Mouse (Mus musculus) large intestine, adult 2 months (tissue): ENCODE results near the gene Chmp1a. TPM values are rescaled to one million over a fixed set of nuclear protein-coding genes. Genes with fewer than 3 reads are reported as not detected.
A peak's percentile ranks its signal among the peaks of the same experiment; 100 is the strongest.
"Not testable (repeated sequence)": the region's sequence is repeated elsewhere in the genome, so short reads cannot be mapped to it uniquely, and the experiment has no call there.

Source experiments
- DNase-seq: peaks from one replicate; pipeline ENCODE4 v3.0.0-alpha.2; 2012; ENCODE audit warnings: low read depth, low spot score
- WGBS: fragments of 180-500 bp; shearing (Covaris S2); methylation state at CpG from one replicate; pipeline ENCODE4 v1.1.7; 2018; 5-methylcytosine and 5-hydroxymethylcytosine counted together
- polyA plus RNA-seq: library from polyadenylated mRNA; depleted of rRNA; stranded (reverse); fragments of >200 nt; gene quantifications from 2 replicates; pipeline ENCODE4 v1.2.3, GENCODE M21; 2012

Chmp1a gene
- polyA plus RNA-seq, 1 experiment: 138 TPM

GRCm38 (mm10) chr8:123233760-123234159, 21.2 kb upstream of the Chmp1a start:
- WGBS: 78% methylated on average over 11 of the region's 11 CpGs
- DNase-seq: no peak

GRCm38 (mm10) chr8:123233300-123233699, 20.7 kb upstream of the Chmp1a start:
- no peak for DNase-seq
- WGBS: 73% methylated on average over 13 of the region's 13 CpGs

GRCm38 (mm10) chr8:123232553-123232952, 20.0 kb upstream of the Chmp1a start:
- no peak for DNase-seq
- WGBS: 49% methylated on average over 7 of the region's 7 CpGs

GRCm38 (mm10) chr8:123231742-123232141, 19.2 kb upstream of the Chmp1a start:
- WGBS: 60% methylated on average over 5 of the region's 5 CpGs
- DNase-seq: no peak

GRCm38 (mm10) chr8:123230326-123230725, 17.8 kb upstream of the Chmp1a start:
- 79% methylated on average over 11 of the region's 11 CpGs for WGBS
- DNase-seq: not testable (repeated sequence)

GRCm38 (mm10) chr8:123228416-123228815, 15.9 kb upstream of the Chmp1a start:
- no peak for DNase-seq
- 100% methylated on average over 1 of the region's 1 CpGs for WGBS

GRCm38 (mm10) chr8:123224278-123225266, 12.0 kb upstream of the Chmp1a start, which contains the start of gene Cdk10:
TSS of gene Cdk10 (plus strand) at chr8:123224842.
- DNase-seq: peak; percentile 93
- 1% methylated on average over 59 of the region's 59 CpGs for WGBS

GRCm38 (mm10) chr8:123220917-123221316, 8.4 kb upstream of the Chmp1a start:
- 25% methylated on average over 1 of the region's 1 CpGs for WGBS
- DNase-seq: no peak

GRCm38 (mm10) chr8:123215430-123215829, 2.9 kb upstream of the Chmp1a start:
- 75% methylated on average over 3 of the region's 3 CpGs for WGBS
- no peak for DNase-seq

- 20% methylated on average over 22 of the region's 22 CpGs for WGBS
- DNase-seq: no peak
Observed at GRCm38 (mm10) chr8:123213118-123213772, 682 bp upstream of the Chmp1a start.

- no peak for DNase-seq
- WGBS: 9% methylated on average over 10 of the region's 10 CpGs
Observed at GRCm38 (mm10) chr8:123211876-123212275, 687 bp downstream of the Chmp1a start.

GRCm38 (mm10) chr8:123203571-123203970, 9.0 kb downstream of the Chmp1a start:
- 67% methylated on average over 3 of the region's 3 CpGs for WGBS
- no peak for DNase-seq

GRCm38 (mm10) chr8:123202288-123202687, 10.3 kb downstream of the Chmp1a start:
- DNase-seq: no peak
- WGBS: 21% methylated on average over 5 of the region's 5 CpGs

GRCm38 (mm10) chr8:123199864-123200263, 12.7 kb downstream of the Chmp1a start:
- no peak for DNase-seq
- 68% methylated on average over 14 of the region's 14 CpGs for WGBS

- not testable (repeated sequence) for DNase-seq
Observed at GRCm38 (mm10) chr8:123197016-123197415, 15.5 kb downstream of the Chmp1a start.

GRCm38 (mm10) chr8:123193771-123194170, 18.8 kb downstream of the Chmp1a start:
- WGBS: 49% methylated on average over 9 of the region's 9 CpGs

More at GRCm38 (mm10) chr8:123197016-123197415, 15.5 kb downstream of the Chmp1a start:
- WGBS: 26% methylated on average over 5 of the region's 5 CpGs

GRCm38 (mm10) chr8:123191908-123192307, 20.7 kb downstream of the Chmp1a start:
- DNase-seq: no peak
- 28% methylated on average over 8 of the region's 8 CpGs for WGBS

More at GRCm38 (mm10) chr8:123193771-123194170, 18.8 kb downstream of the Chmp1a start:
- DNase-seq: no peak

GRCm38 (mm10) chr8:123190678-123191077, 21.9 kb downstream of the Chmp1a start:
- DNase-seq: no peak
- 2% methylated on average over 9 of the region's 9 CpGs for WGBS

GRCm38 (mm10) chr8:123188841-123189240, 23.7 kb downstream of the Chmp1a start:
- WGBS: 30% methylated on average over 7 of the region's 7 CpGs
- DNase-seq: no peak

- 88% methylated on average over 2 of the region's 2 CpGs for WGBS
- DNase-seq: no peak
Observed at GRCm38 (mm10) chr8:123188006-123188405, 24.6 kb downstream of the Chmp1a start.
